Mouse (Mus musculus): ENCODE data around the gene Tenm4.

- TF ChIP-seq POLR2A (IDR thresholded peaks at IDR 0.05; ENCODE audit: extremely low read depth, insufficient read depth, low read length) = no peak
- no peak for TF ChIP-seq CTCF (IDR thresholded peaks at IDR 0.05; ENCODE audit: low read depth, low read length)
Observed at GRCm38 (mm10) chr7:96152924-96153359, 18.1 kb upstream of the Tenm4 start.

All from liver, adult 2 months (tissue).